Mouse (Mus musculus): ENCODE results near the gene Rpa1.
"Not testable (repeated sequence)": the region's sequence is repeated elsewhere in the genome, so short reads cannot be mapped to it uniquely, and the experiment has no call there.

Gene Rpa1

GRCm38 (mm10) chr11:75285893-75286467, 62.1 kb downstream of the Rpa1 start:
- DNase-seq (ENCODE audit: low spot score): no peak

GRCm38 (mm10) chr11:75283784-75284183, 64.3 kb downstream of the Rpa1 start:
- not testable (repeated sequence) for DNase-seq (ENCODE audit: low spot score)

GRCm38 (mm10) chr11:75282496-75283120, 65.5 kb downstream of the Rpa1 start:
- DNase-seq (ENCODE audit: low spot score): no peak

DNA sequence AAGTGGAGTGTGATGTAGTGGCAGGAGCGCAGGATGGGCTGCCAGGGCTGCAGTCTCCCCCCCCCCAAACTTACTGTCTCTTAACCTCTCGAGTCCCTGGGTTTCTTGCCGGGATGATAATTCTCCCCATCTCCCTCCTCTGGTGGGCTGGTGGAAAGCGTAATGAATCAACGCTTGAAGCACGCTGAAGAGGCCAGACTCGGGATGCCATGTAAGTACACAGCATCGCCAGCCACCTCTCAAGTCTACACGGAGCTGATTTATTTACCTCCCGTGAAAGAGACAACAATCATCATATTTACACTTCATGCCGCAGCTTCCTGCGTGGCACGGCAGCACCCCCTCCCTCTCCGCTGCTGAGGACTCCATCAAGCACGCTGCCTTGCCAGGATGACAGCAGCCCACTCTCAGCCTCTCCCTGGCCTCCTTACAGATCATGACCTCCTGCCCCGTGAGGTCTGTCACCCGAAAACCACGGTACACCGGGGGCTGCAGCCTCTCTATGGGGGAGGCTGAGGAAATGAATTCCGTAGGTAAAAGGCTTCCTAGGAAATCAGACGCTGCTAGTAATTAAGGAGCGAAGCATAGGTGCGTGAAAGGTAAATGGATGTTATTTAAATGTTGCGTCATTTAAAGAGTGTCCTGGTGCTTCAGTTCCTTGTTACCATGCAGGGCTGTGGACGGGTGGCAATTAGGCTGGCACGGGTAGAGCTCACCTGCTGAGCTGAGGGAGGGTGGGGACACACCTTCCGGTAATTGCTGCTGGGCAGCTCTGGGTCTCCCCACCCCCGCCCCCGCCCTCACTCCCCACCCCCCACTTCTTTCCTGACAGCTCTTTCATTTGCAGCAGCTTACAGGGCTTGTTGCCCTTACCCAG, 66.5 kb downstream of the Rpa1 start:
- no peak for DNase-seq (ENCODE audit: low spot score)

DNA sequence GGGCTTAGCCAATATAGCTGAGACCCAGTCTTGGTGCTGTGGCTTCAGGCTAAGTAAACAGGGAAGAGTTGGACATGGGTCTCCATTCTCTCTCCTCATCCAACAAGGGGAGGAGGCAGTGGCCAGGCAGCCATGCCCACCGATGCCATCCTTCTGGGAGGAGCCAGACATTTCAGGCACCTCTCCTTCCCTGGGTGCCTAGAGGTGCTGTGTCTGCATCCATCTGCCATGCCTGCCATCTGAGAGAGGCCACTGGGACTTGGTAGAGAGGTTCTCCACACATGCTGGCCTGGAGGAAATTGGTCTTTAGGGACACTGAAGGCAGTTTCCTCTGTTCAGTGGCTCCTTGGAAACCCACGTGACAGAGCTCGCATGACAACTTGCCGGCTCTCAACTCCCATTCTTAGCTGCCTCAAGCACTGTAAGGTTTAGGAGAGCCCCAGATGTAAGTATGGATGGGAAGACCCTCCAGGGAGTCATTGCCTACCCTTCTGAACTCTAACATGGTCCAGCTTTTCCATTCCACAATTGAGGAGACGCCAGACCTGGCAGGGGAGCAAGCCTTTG, 67.6 kb downstream of the Rpa1 start:
- DNase-seq (ENCODE audit: low spot score): no peak

GRCm38 (mm10) chr11:75280066-75280410, 68.1 kb downstream of the Rpa1 start:
- no peak for DNase-seq (ENCODE audit: low spot score)

GRCm38 (mm10) chr11:75279342-75280065, 68.6 kb downstream of the Rpa1 start:
- DNase-seq (ENCODE audit: low spot score): no peak

- DNase-seq (ENCODE audit: low spot score): no peak
These were observed 69.1 kb downstream of the Rpa1 start for GRCm38 (mm10) chr11:75279013-75279341.

- DNase-seq (ENCODE audit: low spot score): no peak
These were observed 70.0 kb downstream of the Rpa1 start for GRCm38 (mm10) chr11:75278115-75278514.

- DNase-seq (ENCODE audit: low spot score): no peak
These were observed 73.1 kb downstream of the Rpa1 start for GRCm38 (mm10) chr11:75275035-75275434.

DNA sequence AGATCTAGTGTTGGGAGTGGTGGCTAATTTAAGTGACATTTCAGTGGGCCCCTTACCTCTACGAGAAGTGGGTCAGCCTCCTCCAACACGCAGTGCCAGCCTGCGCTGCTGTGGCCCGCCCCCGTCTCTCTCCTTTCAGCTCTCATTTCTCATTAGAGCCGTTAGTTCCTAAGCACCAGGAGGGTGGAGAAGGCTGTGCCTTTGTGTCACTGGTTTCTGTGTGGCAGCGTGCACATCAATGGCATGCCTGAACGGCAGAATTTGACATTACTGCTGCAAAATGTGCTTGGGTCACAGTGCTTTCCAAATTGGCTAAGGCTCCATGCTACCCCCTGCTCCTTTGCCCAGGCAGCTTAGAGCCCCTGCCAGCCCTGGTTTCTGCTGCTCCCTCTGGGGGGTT, 74.7 kb downstream of the Rpa1 start:
- no peak for DNase-seq (ENCODE audit: low spot score)

DNA sequence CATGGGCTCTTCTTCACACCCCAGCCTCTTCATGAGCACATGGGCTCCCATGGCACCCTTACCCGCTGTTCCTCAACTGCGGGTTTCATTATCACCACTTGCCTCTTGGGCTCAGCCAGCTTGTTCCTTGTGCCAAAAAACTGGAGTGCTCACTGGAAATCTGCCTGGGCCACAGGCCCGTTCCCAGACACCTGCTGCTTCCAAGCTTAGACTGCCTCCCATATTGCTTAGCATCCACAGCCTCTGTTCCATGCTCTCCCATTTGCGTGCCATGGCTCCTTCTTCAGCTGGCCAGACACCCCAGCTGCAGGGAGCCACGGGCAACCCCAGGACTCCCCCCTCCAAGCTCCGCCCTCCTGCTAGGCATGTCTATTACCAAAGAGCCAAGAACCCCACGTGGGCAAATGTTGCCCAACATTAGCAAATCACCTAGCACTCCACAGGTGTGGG, 77.1 kb downstream of the Rpa1 start:
- peak; percentile 74 for DNase-seq (ENCODE audit: low spot score)

- DNase-seq (ENCODE audit: low spot score): no peak
These were observed 77.7 kb downstream of the Rpa1 start for GRCm38 (mm10) chr11:75270276-75270984.

DNA sequence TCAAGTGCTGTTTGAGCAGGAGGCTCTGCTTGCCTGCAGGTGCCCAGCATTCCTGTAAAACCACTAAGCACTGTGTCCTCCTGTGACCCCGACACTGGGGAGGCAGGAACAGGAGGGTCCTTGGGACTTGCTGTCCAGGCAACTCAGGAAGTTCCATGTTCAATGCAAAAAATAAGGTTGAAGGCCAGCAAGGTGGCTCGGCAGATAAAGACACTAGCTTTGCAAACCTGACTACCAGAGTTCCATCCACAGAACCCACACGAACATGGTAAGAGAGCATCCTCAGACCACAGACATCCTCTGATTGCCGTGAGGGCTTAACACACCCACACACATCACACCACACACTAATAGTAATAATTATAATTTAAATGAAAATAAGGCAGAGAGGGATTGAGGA, 78.9 kb downstream of the Rpa1 start:
- DNase-seq (ENCODE audit: low spot score): no peak

GRCm38 (mm10) chr11:75268492-75268891, 79.6 kb downstream of the Rpa1 start:
- no peak for DNase-seq (ENCODE audit: low spot score)

DNA sequence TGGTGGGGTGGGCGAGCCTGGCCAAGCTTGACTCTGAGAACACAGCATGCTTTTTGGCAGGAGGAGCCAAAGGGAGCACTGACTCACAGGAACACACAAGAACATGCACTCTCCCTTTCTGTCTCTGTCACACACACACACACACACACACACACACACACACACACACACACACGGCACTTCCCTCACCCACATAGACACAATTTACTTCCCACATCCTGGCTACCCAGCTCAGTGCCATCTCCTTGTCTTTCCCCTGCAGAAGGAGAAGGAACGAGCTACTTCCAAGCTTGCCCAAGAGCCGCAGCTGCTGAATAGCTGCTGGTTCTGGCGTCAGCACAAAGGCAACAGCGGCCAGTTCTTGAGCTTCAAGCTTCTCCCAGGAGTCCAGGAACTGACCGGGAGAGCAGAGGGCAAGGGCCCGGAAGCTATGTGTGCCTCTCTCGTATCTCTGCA, 80.3 kb downstream of the Rpa1 start:
- peak; percentile 63 for DNase-seq (ENCODE audit: low spot score)

DNA sequence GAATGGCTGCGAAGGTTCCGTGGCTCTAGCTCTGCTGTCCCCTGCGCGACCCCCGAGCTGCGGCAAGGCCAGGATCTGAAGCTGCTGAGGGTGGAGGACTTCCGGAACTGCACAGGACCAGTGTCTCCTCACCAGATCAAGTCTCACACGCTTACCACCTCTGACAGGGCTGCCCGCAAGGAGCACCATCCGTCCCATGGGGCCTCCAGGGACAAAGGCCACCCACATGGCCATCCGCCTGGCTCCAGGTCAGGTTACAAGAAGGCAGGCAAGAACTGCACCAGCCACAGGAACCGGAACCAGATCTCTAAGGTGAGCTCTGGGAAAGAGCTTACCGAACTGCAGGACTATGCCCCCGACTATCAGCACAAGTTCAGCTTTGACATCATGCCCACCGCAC, 82.6 kb downstream of the Rpa1 start:
- no peak for DNase-seq (ENCODE audit: low spot score)

- DNase-seq (ENCODE audit: low spot score): no peak
These were observed 83.6 kb downstream of the Rpa1 start for GRCm38 (mm10) chr11:75264550-75264949.

DNA sequence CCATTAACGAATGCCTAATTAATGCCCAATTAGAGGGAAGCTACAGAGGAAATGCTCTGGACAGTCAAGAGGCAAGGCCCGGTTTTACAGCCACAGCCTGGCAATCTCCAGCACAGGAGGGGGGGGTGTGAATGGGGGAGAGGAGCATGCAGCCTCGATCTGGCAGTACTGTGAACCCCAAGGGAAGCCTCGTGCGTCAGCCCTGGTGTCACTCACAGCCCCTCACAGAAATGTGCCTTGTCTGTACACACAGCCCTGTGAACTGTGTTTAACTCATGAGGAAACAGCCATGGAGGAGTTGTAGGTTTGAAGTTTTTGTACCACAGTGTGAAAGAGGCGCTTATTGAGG, 84.2 kb downstream of the Rpa1 start:
- DNase-seq (ENCODE audit: low spot score): no peak

DNA sequence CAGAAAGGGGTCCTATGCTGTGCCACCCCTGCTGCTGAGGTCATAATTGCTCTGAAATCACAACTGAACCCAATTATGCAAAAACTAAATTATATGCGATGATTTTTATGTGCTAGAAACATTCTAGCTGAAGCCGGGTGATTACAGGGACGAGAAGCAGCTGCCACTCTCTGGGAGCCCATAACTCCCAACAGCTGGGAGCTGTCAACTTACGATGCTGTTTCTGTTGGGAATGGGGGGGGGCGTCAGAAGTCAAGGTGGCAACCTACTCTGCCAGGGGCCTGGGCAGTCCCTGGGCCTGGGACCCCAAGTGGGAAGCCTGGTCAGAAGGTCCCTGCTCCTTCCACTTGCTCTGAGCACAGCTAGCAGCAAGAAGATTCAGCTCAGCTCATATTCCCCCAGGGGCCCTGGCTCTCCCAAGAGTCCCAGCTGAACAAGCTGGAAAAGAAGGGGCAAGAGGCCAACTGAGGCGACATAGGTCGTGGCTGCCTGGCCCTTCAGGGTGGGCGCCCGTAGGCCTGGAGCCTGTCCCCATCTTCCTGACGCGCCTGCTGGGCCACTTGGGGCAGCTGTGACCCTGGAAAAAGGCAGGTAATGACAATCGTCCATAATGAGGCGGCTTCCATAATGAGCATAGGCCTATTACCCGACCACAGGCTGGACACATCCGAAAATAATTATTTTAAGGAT, 84.7 kb downstream of the Rpa1 start:
- DNase-seq (ENCODE audit: low spot score): no peak

DNA sequence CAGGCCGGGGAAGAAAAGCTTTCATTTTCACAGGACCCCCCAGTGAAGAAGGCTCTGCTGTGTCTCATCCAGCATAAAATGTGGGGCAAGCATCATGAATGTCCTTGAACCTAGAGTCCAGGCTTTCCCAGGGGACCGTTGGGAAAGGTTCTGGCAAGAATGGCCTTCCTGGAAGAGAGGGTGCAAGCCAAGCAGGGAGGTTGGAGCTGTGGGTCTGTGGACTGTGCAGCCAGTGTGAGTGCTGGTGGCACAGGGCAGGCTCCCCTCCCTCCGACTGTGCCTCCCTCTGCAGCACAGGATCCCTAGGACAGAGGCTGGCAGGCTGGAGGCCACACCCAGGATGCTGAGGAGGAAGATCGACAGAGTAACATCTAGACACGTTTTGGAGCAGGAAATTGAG, 85.3 kb downstream of the Rpa1 start:
- no peak for DNase-seq (ENCODE audit: low spot score)

All from layer of hippocampus, adult 11-12 months (tissue).